Mouse (Mus musculus) sigmoid colon, adult 10 weeks (tissue): Measurements from ENCODE around the gene Cat. TPM values are rescaled to one million over a fixed set of nuclear protein-coding genes. Genes with fewer than 3 reads are reported as not detected.

ENCODE experiments used
- polyA plus RNA-seq: library from polyadenylated mRNA; stranded (reverse); fragments of 350-450 nt; fragmentation: Illumina TruSeq; extraction: RNeasy Lipid Tissue Mini Kit (QIAGEN cat#74804); gene quantifications from one replicate; pipeline ENCODE4 v1.2.3, GENCODE M21; 2014; ENCODE audit warnings: low read depth, low replicate concordance

Gene Cat
- polyA plus RNA-seq: 117 TPM

GRCm38 (mm10) chr2:103484617-103485401 is at the start of gene Cat:
Gene Cat, minus strand, starts transcription at chr2:103485160.

DNA sequence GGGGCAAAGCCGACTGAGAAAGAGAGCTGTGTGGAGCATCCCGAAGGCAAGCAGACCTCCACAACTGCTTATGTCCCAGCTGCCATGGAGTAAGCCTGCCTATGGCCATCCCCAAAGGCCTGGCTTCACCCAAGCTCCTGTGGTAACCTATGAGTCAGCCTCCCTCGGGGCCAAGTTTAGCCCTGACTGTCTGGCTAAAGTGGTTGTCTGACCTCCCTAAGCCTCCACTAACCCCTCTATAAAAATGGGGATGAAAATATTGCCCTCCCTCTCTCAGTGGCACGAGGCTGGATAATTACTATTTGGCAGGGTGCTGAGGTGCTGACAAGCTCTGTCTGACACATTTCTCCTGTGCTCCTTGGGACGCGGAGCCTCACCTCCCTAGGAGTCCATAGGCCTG is 73.6 kb downstream of the Cat start, which contains the start of gene Elf5:
TSS of gene Elf5 (plus strand) at position 341 of the 400 bp plus-strand sequence.

Other genes with a start within 250 kb of the Cat start
- gene Ehf, start 181.9 kb downstream of the Cat start, polyA plus RNA-seq: 701 TPM
- not detected for gene Elf5, start 73.5 kb downstream of the Cat start, polyA plus RNA-seq
- 1.1 TPM for gene Abtb2, start 81.2 kb upstream of the Cat start, polyA plus RNA-seq